Mouse (Mus musculus) MEL (cell line): ENCODE measurements around the gene Kcnmb4.

ENCODE experiments used
- CTCF ChIP-seq, 3 experiments: IDR thresholded peaks in 2 of 3; conservative IDR thresholded peaks in 1 of 3; 2 replicates each; pipeline ENCODE4 v1.5.1; 2011 to 2012; ENCODE audit warnings: low read length in 3 of 3, low read depth in 2 of 3, mild to moderate bottlenecking in 2 of 3, improper control_type of control experiment in 1 of 3, inconsistent platforms in 1 of 3, mixed read lengths in 1 of 3, moderate library complexity in 1 of 3; ENCODE audit not compliant: control insufficient read depth in 1 of 3, insufficient read depth in 1 of 3, poor library complexity in 1 of 3, severe bottlenecking in 1 of 3
- EP300 ChIP-seq, 2 experiments: IDR thresholded peaks; 2 replicates each; pipeline ENCODE4 v1.6.1; 2011; ENCODE audit warnings: improper control_type of control experiment in 2 of 2, low read length in 2 of 2, low read depth in 1 of 2, mild to moderate bottlenecking in 1 of 2
- ETS1 ChIP-seq: IDR thresholded peaks from 2 replicates; pipeline ENCODE4 v1.6.1; 2012; ENCODE audit warnings: low read depth, mild to moderate bottlenecking, inconsistent platforms, low read length, improper control_type of control experiment, moderate library complexity
- GABPA ChIP-seq: IDR thresholded peaks from 2 replicates; pipeline ENCODE4 v1.6.1; 2012; ENCODE audit warnings: low read depth, mild to moderate bottlenecking, inconsistent platforms, low read length, improper control_type of control experiment, moderate library complexity
- GATA1 ChIP-seq: IDR thresholded peaks from 2 replicates; pipeline ENCODE4 v1.6.1; 2011; ENCODE audit warnings: low read depth, low read length, improper control_type of control experiment
- MAFK ChIP-seq: IDR thresholded peaks from 2 replicates; pipeline ENCODE4 v1.6.1; 2011; ENCODE audit warnings: low read depth, mild to moderate bottlenecking, low read length, improper control_type of control experiment, borderline replicate concordance
- MAX ChIP-seq: IDR thresholded peaks from 2 replicates; pipeline ENCODE4 v1.6.1; 2011; ENCODE audit warnings: low read length, improper control_type of control experiment
- POLR2A ChIP-seq, 2 experiments: IDR thresholded peaks; 2 replicates each; pipeline ENCODE4 v1.6.1; 2011 to 2012; ENCODE audit warnings: low read length in 2 of 2, mild to moderate bottlenecking in 2 of 2, control low read depth in 1 of 2, improper control_type of control experiment in 1 of 2, low read depth in 1 of 2, moderate library complexity in 1 of 2; ENCODE audit not compliant: control insufficient read depth in 1 of 2, insufficient read depth in 1 of 2, poor library complexity in 1 of 2
- SMC3 ChIP-seq: IDR thresholded peaks from 2 replicates; pipeline ENCODE4 v1.6.1; 2011; ENCODE audit warnings: low read depth, low read length, improper control_type of control experiment
- ZNF384 ChIP-seq: IDR thresholded peaks from 2 replicates; pipeline ENCODE4 v1.6.1; 2012; ENCODE audit warnings: low read depth, mild to moderate bottlenecking, inconsistent platforms, low read length, improper control_type of control experiment

GRCm38 (mm10) chr10:116416726-116417125 is 57.0 kb downstream of the Kcnmb4 start:
- TF ChIP-seq CTCF (IDR thresholded peaks at IDR 0.05 in 2 of 3, conservative IDR thresholded peaks at IDR 0.05 in 1 of 3; ENCODE audit: control insufficient read depth in 1 of 3, insufficient read depth in 1 of 3, low read depth in 2 of 3, low read length in 3 of 3, poor library complexity in 1 of 3, severe bottlenecking in 1 of 3) (no peak), GABPA (no peak), POLR2A (IDR thresholded peaks at IDR 0.05; ENCODE audit: control insufficient read depth in 1 of 2, insufficient read depth in 1 of 2, low read depth in 1 of 2, low read length in 2 of 2, poor library complexity in 1 of 2) (no peak), MAFK (no peak), GATA1 (no peak), ETS1 (no peak), ZNF384 (no peak), EP300 (IDR thresholded peaks at IDR 0.05; ENCODE audit: low read depth in 1 of 2, low read length in 2 of 2) (no peak), MAX (no peak), SMC3 (no peak)
